Mouse (Mus musculus) CH12.LX (cell line): ENCODE measurements around the gene Atp1a4. TPM values are rescaled to one million over a fixed set of nuclear protein-coding genes. Genes with fewer than 3 reads are reported as not detected.

ENCODE experiments used
- DNase-seq: peaks from one replicate; pipeline ENCODE4 v3.0.0-alpha.2; 2013; ENCODE audit errors: extremely low read depth
- H3K27ac ChIP-seq: 2 replicates; pipeline ENCODE4 v1.5.1; 2012; ENCODE audit warnings: low read depth, mild to moderate bottlenecking, control low read depth, moderate library complexity; ENCODE audit not compliant: insufficient read depth
- H3K27me3 ChIP-seq: replicated peaks from 2 replicates; pipeline ENCODE3; 2012; ENCODE audit warnings: inconsistent platforms
- H3K36me3 ChIP-seq, 2 experiments: replicated peaks in 1 of 2; 2 replicates each; pipeline versions ENCODE3 to v1.6.1; 2012; ENCODE audit warnings: inconsistent platforms in 1 of 2, low read length in 1 of 2, mild to moderate bottlenecking in 1 of 2, mixed read lengths in 1 of 2, moderate library complexity in 1 of 2; ENCODE audit not compliant: control insufficient read depth in 1 of 2, insufficient read depth in 1 of 2
- H3K4me1 ChIP-seq, 2 experiments: 2 replicates each; pipeline ENCODE4 v1.6.1; 2012; ENCODE audit warnings: inconsistent platforms in 1 of 2, moderate library complexity in 1 of 2; ENCODE audit not compliant: insufficient read depth in 2 of 2, control insufficient read depth in 1 of 2
- H3K4me2 ChIP-seq: 2 replicates; pipeline ENCODE4 v1.6.1; 2012; ENCODE audit warnings: low read depth, mild to moderate bottlenecking, control low read depth; ENCODE audit not compliant: poor library complexity, insufficient read depth, severe bottlenecking
- H3K4me3 ChIP-seq, 3 experiments: fragments of 150-350 bp in 1 of 3; sonication (generic) in 1 of 3; replicated peaks in 1 of 3; 2 replicates each; pipeline versions ENCODE3 to v1.5.1; 2011 to 2012; ENCODE audit warnings: low read depth in 2 of 3, low read length in 2 of 3, mild to moderate bottlenecking in 2 of 3, moderate library complexity in 2 of 3, control low read depth in 1 of 3, improper control_type of control experiment in 1 of 3, inconsistent platforms in 1 of 3, mixed read lengths in 1 of 3; ENCODE audit not compliant: poor library complexity in 1 of 3
- H3K79me2 ChIP-seq: replicated peaks from 2 replicates; pipeline ENCODE4 v1.6.1; 2012; ENCODE audit warnings: mild to moderate bottlenecking, moderate library complexity; ENCODE audit not compliant: control insufficient read depth, poor library complexity, insufficient read depth, severe bottlenecking; ENCODE audit errors: extremely low read depth
- H3K9ac ChIP-seq: 2 replicates; pipeline ENCODE4 v1.6.1; 2012; ENCODE audit warnings: low read depth, mild to moderate bottlenecking, control low read depth, moderate library complexity; ENCODE audit not compliant: insufficient read depth
- H3K9me3 ChIP-seq: replicated peaks from 2 replicates; pipeline ENCODE3; 2012; ENCODE audit warnings: low read length, inconsistent platforms, mixed read lengths
- BHLHE40 ChIP-seq: IDR thresholded peaks from 2 replicates; pipeline ENCODE4 v1.6.1; 2011; ENCODE audit warnings: mild to moderate bottlenecking, low read depth, low read length, improper control_type of control experiment
- CHD2 ChIP-seq: IDR thresholded peaks from 2 replicates; pipeline ENCODE4 v1.6.1; 2011; ENCODE audit warnings: low read length, improper control_type of control experiment
- CTCF ChIP-seq, 2 experiments: IDR thresholded peaks in 1 of 2; conservative IDR thresholded peaks in 1 of 2; 2 replicates each; pipeline ENCODE4 v1.5.1; 2011 to 2012; ENCODE audit warnings: low read depth in 2 of 2, low read length in 2 of 2, improper control_type of control experiment in 1 of 2, inconsistent platforms in 1 of 2, mild to moderate bottlenecking in 1 of 2, moderate library complexity in 1 of 2
- EP300 ChIP-seq: IDR thresholded peaks from 2 replicates; pipeline ENCODE4 v1.6.1; 2011; ENCODE audit warnings: low read length, improper control_type of control experiment
- ETS1 ChIP-seq: conservative IDR thresholded peaks from 2 replicates; pipeline ENCODE4 v1.6.1; 2012; ENCODE audit warnings: low read depth, mild to moderate bottlenecking, inconsistent platforms, low read length, improper control_type of control experiment, moderate library complexity
- GABPA ChIP-seq: IDR thresholded peaks from 2 replicates; pipeline ENCODE4 v1.6.1; 2012; ENCODE audit warnings: low read depth, low read length, improper control_type of control experiment, inconsistent platforms; ENCODE audit not compliant: insufficient replicate concordance
- HCFC1 ChIP-seq: IDR thresholded peaks from 2 replicates; pipeline ENCODE4 v1.6.1; 2012; ENCODE audit warnings: low read depth, mild to moderate bottlenecking, inconsistent platforms, low read length, improper control_type of control experiment
- JUN ChIP-seq: IDR thresholded peaks from 2 replicates; pipeline ENCODE4 v1.6.1; 2011; ENCODE audit warnings: low read depth, mild to moderate bottlenecking, low read length, improper control_type of control experiment, moderate library complexity; ENCODE audit not compliant: insufficient read depth
- JUND ChIP-seq: conservative IDR thresholded peaks from 2 replicates; pipeline ENCODE4 v1.6.1; 2011; ENCODE audit warnings: low read depth, low read length, improper control_type of control experiment
- KAT2A ChIP-seq: IDR thresholded peaks from 2 replicates; pipeline ENCODE4 v1.6.1; 2012; ENCODE audit warnings: low read length, improper control_type of control experiment, inconsistent platforms; ENCODE audit not compliant: insufficient replicate concordance
- MAFK ChIP-seq: IDR thresholded peaks from 2 replicates; pipeline ENCODE4 v1.6.1; 2011; ENCODE audit warnings: low read length, improper control_type of control experiment; ENCODE audit not compliant: insufficient replicate concordance
- MAZ ChIP-seq: IDR thresholded peaks from 2 replicates; pipeline ENCODE4 v1.6.1; 2012; ENCODE audit warnings: low read depth, mild to moderate bottlenecking, inconsistent platforms, low read length, improper control_type of control experiment, moderate library complexity
- MEF2A ChIP-seq: IDR thresholded peaks from 2 replicates; pipeline ENCODE4 v1.6.1; 2014; ENCODE audit warnings: low read depth, mild to moderate bottlenecking, inconsistent platforms, low read length, improper control_type of control experiment, borderline replicate concordance
- MYC ChIP-seq: IDR thresholded peaks from 2 replicates; pipeline ENCODE4 v1.6.1; 2011; ENCODE audit warnings: low read depth, mild to moderate bottlenecking, improper control_type of control experiment, low read length
- NELFE ChIP-seq: IDR thresholded peaks from 2 replicates; pipeline ENCODE4 v1.6.1; 2011; ENCODE audit warnings: low read depth, low read length, improper control_type of control experiment
- NRF1 ChIP-seq: IDR thresholded peaks from 2 replicates; pipeline ENCODE4 v1.6.1; 2014; ENCODE audit warnings: low read depth, mild to moderate bottlenecking, inconsistent platforms, low read length, improper control_type of control experiment, moderate library complexity
- TCF12 ChIP-seq: IDR thresholded peaks from 2 replicates; pipeline ENCODE4 v1.6.1; 2014; ENCODE audit warnings: low read depth, mild to moderate bottlenecking, inconsistent platforms, low read length, improper control_type of control experiment
- USF1 ChIP-seq: IDR thresholded peaks from 2 replicates; pipeline ENCODE4 v1.6.1; 2014; ENCODE audit warnings: low read depth, mild to moderate bottlenecking, inconsistent platforms, low read length, improper control_type of control experiment
- ZKSCAN1 ChIP-seq: IDR thresholded peaks from 2 replicates; pipeline ENCODE4 v1.6.1; 2012; ENCODE audit warnings: low read depth, inconsistent platforms, low read length, improper control_type of control experiment, borderline replicate concordance
- ZMIZ1 ChIP-seq: IDR thresholded peaks from 2 replicates; pipeline ENCODE4 v1.6.1; 2012; ENCODE audit warnings: low read depth, mild to moderate bottlenecking, inconsistent platforms, low read length, improper control_type of control experiment
- dilution Hi-C: fragments of 300-500 bp; cut with MboI; formaldehyde crosslinking; loops from 2 replicates; pipeline ENCODE4 v1.14.3; 2020; ENCODE audit warnings: low sequenced_read_pairs; ENCODE audit not compliant: extremely low pct_unique_long_range_greater_than_20kb, extremely low pct_ligation_motif_present
- in situ Hi-C: fragments of 300-500 bp; cut with MboI; formaldehyde crosslinking; loops from 3 replicates; pipeline ENCODE4 v1.14.3; 2019; ENCODE audit warnings: low sequenced_read_pairs, low pct_ligation_motif_present, low pct_unique_long_range_greater_than_20kb, mixed read lengths
- polyA plus RNA-seq: library from polyadenylated mRNA; unstranded; fragments of >175 nt; gene quantifications from 2 replicates; pipeline ENCODE4 v1.2.1, GENCODE M21; 2012; ENCODE audit warnings: low read depth; ENCODE audit not compliant: insufficient read length
- total RNA-seq, 2 experiments: library from RNA; depleted of rRNA; stranded (reverse); fragments of 300-350 nt in 1 of 2; fragments of >200 nt in 1 of 2; gene quantifications; 2 replicates each; pipeline ENCODE4 v1.2.3; 2012 to 2014

The Atp1a4 gene
- total and polyA plus RNA-seq, 3 experiments: not detected

DNA sequence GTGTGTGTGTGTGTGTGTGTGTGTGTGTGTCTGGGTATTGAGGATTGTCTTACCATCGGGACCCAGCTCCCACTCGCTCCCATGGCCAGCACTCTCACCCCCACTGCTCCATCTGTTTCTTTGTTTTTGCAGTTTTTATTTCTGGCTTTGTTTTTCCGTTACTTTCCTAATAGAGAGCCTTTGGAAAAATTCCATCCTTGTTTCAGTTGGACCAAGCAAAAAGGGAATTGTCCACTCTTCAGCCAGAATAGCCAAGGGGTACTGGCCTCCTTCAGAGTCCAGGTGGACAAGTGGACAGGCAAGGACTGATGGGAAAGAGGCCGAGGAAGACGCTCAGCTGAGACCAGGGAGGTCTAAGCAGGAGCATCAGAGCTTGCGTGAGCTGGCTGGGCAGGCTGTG is 48.7 kb upstream of the Atp1a4 start:
- Histone ChIP-seq H3K79me2 (no peaks in the 10 kb centered on the region), H3K36me3 (no peaks in the 10 kb centered on the region), H3K27ac (no peak overlapping the region), H3K4me1 (peaks cover 20 to 60% of the 10 kb centered on the region in 2 experiments), H3K9ac (no peak overlapping the region), H3K27me3 (no peaks in the 10 kb centered on the region), H3K4me2 (no peak overlapping the region), H3K9me3 (no peaks in the 10 kb centered on the region), H3K4me3 (no peak overlapping the region)
- in situ Hi-C loops (loop anchor here (25.0 kb wide), 2 partner anchors 270 to 495 kb away; partner anchors contain the start of gene Vangl2), dilution Hi-C loops (no loop called here)
- no peak for DNase-seq
- TF ChIP-seq ETS1 (no peak), BHLHE40 (no peak), ZMIZ1 (no peak), ZKSCAN1 (no peak), MAZ (no peak), CTCF (conservative IDR thresholded peaks at IDR 0.05 in 1 of 2, IDR thresholded peaks at IDR 0.05 in 1 of 2; ENCODE audit: low read depth in 2 of 2, low read length in 2 of 2) (no peak)

DNA sequence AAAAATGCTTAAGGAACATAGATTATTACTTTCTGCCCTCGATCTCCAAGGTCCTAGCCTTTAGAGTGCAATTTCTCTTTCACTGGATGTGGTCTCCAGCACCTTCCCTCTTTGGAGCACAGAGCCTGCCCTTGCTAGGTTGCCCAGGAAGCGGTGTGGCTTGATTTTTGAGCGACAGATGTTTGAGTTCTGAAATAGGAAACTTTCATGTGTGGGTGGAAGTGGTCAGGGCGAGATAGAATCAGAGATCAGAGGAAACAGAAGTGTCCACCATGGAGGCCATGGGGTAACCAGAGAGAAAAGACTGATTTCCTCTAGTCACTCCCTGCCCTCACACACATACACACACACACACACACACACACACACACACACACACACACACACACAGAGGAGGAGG is 48.0 kb upstream of the Atp1a4 start:
- TF ChIP-seq JUN (no peak), CHD2 (no peak), BHLHE40 (no peak), EP300 (no peak), NRF1 (no peak), ETS1 (no peak), ZMIZ1 (no peak), MEF2A (no peak), NELFE (no peak), USF1 (no peak), TCF12 (no peak), ZKSCAN1 (no peak), JUND (no peak), CTCF (conservative IDR thresholded peaks at IDR 0.05 in 1 of 2, IDR thresholded peaks at IDR 0.05 in 1 of 2; ENCODE audit: low read depth in 2 of 2, low read length in 2 of 2) (no peak), KAT2A (no peak), GABPA (no peak), HCFC1 (no peak), MAFK (no peak), MYC (no peak)
- H3K27me3 ChIP-seq: no peaks in the 10 kb centered on the region
- in situ Hi-C loops: loop anchor here (25.0 kb wide), 2 partner anchors 269 to 494 kb away; partner anchors contain the start of gene Vangl2
- no peak overlapping the region for H3K9ac ChIP-seq
- dilution Hi-C loops: no loop called here
- H3K79me2 ChIP-seq: no peaks in the 10 kb centered on the region
- peak; percentile 19 for DNase-seq
- H3K27ac ChIP-seq: no peak overlapping the region
- no peaks in the 10 kb centered on the region for H3K9me3 ChIP-seq
- H3K4me3 ChIP-seq: no peak overlapping the region
- H3K4me2 ChIP-seq: 0 out of 2 replicates have a peak overlapping the region, but pooled peaks have one; percentile 1
- no peaks in the 10 kb centered on the region for H3K36me3 ChIP-seq
- H3K4me1 ChIP-seq: peaks cover 20 to 60% of the 10 kb centered on the region in 2 experiments
